Mouse (Mus musculus): ENCODE measurements around the gene Foxd3. TPM values are rescaled to one million over a fixed set of nuclear protein-coding genes. Genes with fewer than 3 reads are reported as not detected.

Foxd3 gene
- polyA plus RNA-seq, 1 experiment from 2014 or later: 1.3 TPM

DNA sequence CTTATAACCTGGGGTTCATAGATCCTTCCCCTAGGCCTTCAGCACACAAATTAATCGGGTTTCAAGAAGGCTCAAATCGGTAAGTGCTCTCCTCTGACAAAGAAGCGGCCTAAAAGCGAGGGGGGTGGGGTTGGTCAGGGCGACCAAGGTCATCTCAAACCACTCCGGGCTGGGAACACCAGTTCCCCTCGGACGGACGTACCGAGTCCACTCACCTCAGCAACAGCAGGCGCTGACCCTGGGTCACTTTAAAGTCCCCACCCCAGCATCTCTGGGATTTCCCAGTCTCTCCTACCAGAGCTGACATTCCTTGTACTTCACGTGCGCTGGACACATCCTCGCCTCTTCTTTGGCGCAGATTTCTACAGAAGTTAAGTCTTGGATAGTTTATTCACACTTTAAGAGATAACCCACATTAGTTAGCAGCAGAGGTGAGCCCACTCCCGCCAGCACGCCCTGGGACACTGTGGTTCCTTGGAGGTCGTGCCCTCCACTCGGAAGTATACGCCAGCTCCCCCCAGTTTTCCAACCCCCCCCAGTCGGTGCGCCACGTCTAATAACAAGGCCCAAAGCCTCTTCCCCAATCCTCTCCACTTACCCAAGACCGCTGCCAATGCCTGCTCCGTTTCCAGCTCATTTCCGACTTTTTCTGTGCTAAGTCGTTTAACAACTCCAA lies 1.3 kb upstream of the Foxd3 start:
- ATAC-seq (replicated peaks; ENCODE audit: low FRiP score, low TSS enrichment, low read depth): no peak
- DNase-seq (ENCODE audit: low spot score): peak; percentile 68
- H3K27me3 ChIP-seq (replicated peaks; ENCODE audit: control insufficient read depth, insufficient read depth, low read length): peaks cover 99% of the 10 kb centered on the region
- H3K36me3 ChIP-seq (ENCODE audit: control insufficient read depth, insufficient read depth, low read length): no peaks in the 10 kb centered on the region
- 0 out of 2 replicates have a peak overlapping the region, but pooled peaks have one; percentile 4 for H3K4me3 ChIP-seq (ENCODE audit: low read depth, low read length)
- no peaks in the 10 kb centered on the region for H3K9me3 ChIP-seq (ENCODE audit: control insufficient read depth, low read length)
- 2% methylated on average over 27 of the region's 27 CpGs for WGBS
- no peaks in the 10 kb centered on the region; the same call in 1 of the 2 replicates for H3K4me1 ChIP-seq (replicated peaks; ENCODE audit: control insufficient read depth, insufficient read depth, low read length)
- no peak overlapping the region for H3K27ac ChIP-seq (ENCODE audit: low read depth)
- H3K4me2 ChIP-seq (ENCODE audit: low read length): no peak overlapping the region
- H3K9ac ChIP-seq (ENCODE audit: low read length): no peak overlapping the region

- peak overlapping the region; percentile 42 for H3K4me2 ChIP-seq (ENCODE audit: low read length)
- 0 out of 2 replicates have a peak overlapping the region, but pooled peaks have one; percentile 10 for H3K9ac ChIP-seq (ENCODE audit: low read length)
- H3K4me3 ChIP-seq (ENCODE audit: low read depth, low read length): peak overlapping the region; percentile 28
- peaks cover 99% of the 10 kb centered on the region for H3K27me3 ChIP-seq (replicated peaks; ENCODE audit: control insufficient read depth, insufficient read depth, low read length)
- H3K9me3 ChIP-seq (ENCODE audit: control insufficient read depth, low read length): no peaks in the 10 kb centered on the region
- WGBS: under 1% methylated on average over 75 of the region's 92 CpGs
- ATAC-seq (replicated peaks; ENCODE audit: low FRiP score, low TSS enrichment, low read depth) (0 out of 2 replicates have a peak, but pooled peaks have one; percentile 15), DNase-seq (ENCODE audit: low spot score) (peak; percentile 84)
- no peak overlapping the region for H3K27ac ChIP-seq (ENCODE audit: low read depth)
- no peaks in the 10 kb centered on the region for H3K36me3 ChIP-seq (ENCODE audit: control insufficient read depth, insufficient read depth, low read length)
- H3K4me1 ChIP-seq (replicated peaks; ENCODE audit: control insufficient read depth, insufficient read depth, low read length): no peaks in the 10 kb centered on the region; the same call in 1 of the 2 replicates
Observed at GRCm38 (mm10) chr4:99656605-99657429, 718 bp downstream of the Foxd3 start.

GRCm38 (mm10) chr4:99657430-99657820 lies 1.3 kb downstream of the Foxd3 start:
- peak; percentile 67 for DNase-seq (ENCODE audit: low spot score)
- 0% methylated on average over 23 of the region's 62 CpGs for WGBS
- 0 out of 2 replicates have a peak, but pooled peaks have one; percentile 1 for ATAC-seq (replicated peaks; ENCODE audit: low FRiP score, low TSS enrichment, low read depth)
- peak overlapping the region; percentile 28 for H3K4me3 ChIP-seq (ENCODE audit: low read depth, low read length)
- H3K9ac ChIP-seq (ENCODE audit: low read length): no peak overlapping the region
- no peaks in the 10 kb centered on the region for H3K9me3 ChIP-seq (ENCODE audit: control insufficient read depth, low read length)
- H3K27ac ChIP-seq (ENCODE audit: low read depth): no peak overlapping the region
- peak overlapping the region; percentile 42 for H3K4me2 ChIP-seq (ENCODE audit: low read length)
- H3K27me3 ChIP-seq (replicated peaks; ENCODE audit: control insufficient read depth, insufficient read depth, low read length): peaks cover 99% of the 10 kb centered on the region
- no peaks in the 10 kb centered on the region; the same call in 1 of the 2 replicates for H3K4me1 ChIP-seq (replicated peaks; ENCODE audit: control insufficient read depth, insufficient read depth, low read length)
- no peaks in the 10 kb centered on the region for H3K36me3 ChIP-seq (ENCODE audit: control insufficient read depth, insufficient read depth, low read length)

DNA sequence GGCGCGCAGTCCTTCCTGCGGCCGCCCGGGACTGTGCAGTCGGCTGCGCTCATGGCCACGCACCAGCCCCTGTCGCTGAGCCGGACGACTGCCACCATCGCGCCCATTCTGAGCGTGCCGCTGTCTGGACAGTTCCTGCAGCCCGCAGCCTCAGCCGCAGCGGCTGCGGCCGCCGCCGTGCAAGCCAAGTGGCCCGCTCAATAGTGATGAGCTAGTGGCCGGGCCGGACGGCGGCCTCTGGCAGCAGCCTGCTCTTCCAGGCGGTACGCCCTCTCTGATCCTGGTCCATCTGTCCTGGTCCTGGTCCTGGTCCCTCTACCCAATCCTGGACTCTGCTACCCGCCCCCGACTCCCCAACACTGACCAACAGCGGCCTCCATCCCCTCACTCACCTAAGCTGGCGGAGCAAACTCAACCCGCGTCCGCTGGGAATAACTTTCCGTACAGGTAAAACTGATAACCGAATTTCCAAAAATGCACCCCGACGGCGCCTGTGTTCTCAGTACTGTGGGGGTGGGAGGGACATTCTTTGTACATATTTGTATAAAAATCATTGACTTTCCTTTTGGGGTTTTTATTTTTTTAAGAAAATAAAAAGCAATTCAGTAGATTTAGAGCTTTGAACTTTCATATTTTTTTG lies 1.9 kb downstream of the Foxd3 start:
- peak; percentile 76 for DNase-seq (ENCODE audit: low spot score)
- no peak for ATAC-seq (replicated peaks; ENCODE audit: low FRiP score, low TSS enrichment, low read depth)
- 2% methylated on average over 32 of the region's 41 CpGs for WGBS

DNA sequence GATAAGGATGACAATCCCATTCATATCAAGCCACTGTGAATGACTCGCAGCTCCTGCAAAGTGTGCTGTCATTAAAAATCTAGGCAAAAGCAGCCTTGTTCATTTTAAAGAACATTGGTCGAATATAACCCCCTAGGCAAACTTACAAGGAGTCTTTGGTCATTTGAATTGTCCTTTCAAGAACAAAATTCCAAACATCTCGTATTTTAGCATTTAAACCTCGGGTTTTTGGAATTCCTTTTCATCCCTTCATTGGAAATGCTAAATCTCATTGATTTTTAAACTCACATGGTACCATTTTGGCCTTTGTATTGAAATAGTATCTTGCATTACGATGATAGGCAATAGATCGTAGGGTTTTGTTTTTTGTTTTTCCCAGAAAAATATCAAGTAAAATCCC lies 2.8 kb downstream of the Foxd3 start:
- Histone ChIP-seq H3K9me3 (ENCODE audit: control insufficient read depth, low read length) (no peaks in the 10 kb centered on the region), H3K27ac (ENCODE audit: low read depth) (no peak overlapping the region), H3K27me3 (replicated peaks; ENCODE audit: control insufficient read depth, insufficient read depth, low read length) (peaks cover 99% of the 10 kb centered on the region), H3K4me1 (replicated peaks; ENCODE audit: control insufficient read depth, insufficient read depth, low read length) (no peaks in the 10 kb centered on the region), H3K36me3 (ENCODE audit: control insufficient read depth, insufficient read depth, low read length) (no peaks in the 10 kb centered on the region), H3K4me3 (ENCODE audit: low read depth, low read length) (no peak overlapping the region), H3K4me2 (ENCODE audit: low read length) (no peak overlapping the region), H3K9ac (ENCODE audit: low read length) (no peak overlapping the region)
- DNase-seq (ENCODE audit: low spot score) (no peak), ATAC-seq (replicated peaks; ENCODE audit: low FRiP score, low TSS enrichment, low read depth) (no peak)
- 16% methylated on average over 6 of the region's 6 CpGs for WGBS

More for the DNA sequence above, 1.9 kb downstream of the Foxd3 start:
- peaks cover 99% of the 10 kb centered on the region for H3K27me3 ChIP-seq (replicated peaks; ENCODE audit: control insufficient read depth, insufficient read depth, low read length)
- H3K36me3 ChIP-seq (ENCODE audit: control insufficient read depth, insufficient read depth, low read length): no peaks in the 10 kb centered on the region
- H3K9me3 ChIP-seq (ENCODE audit: control insufficient read depth, low read length): no peaks in the 10 kb centered on the region
- H3K4me1 ChIP-seq (replicated peaks; ENCODE audit: control insufficient read depth, insufficient read depth, low read length): no peaks in the 10 kb centered on the region; the same call in 1 of the 2 replicates
- H3K4me3 ChIP-seq (ENCODE audit: low read depth, low read length): peak overlapping the region; percentile 28
- H3K27ac ChIP-seq (ENCODE audit: low read depth): no peak overlapping the region
- H3K9ac ChIP-seq (ENCODE audit: low read length): no peak overlapping the region
- H3K4me2 ChIP-seq (ENCODE audit: low read length): peak overlapping the region; percentile 42

DNA sequence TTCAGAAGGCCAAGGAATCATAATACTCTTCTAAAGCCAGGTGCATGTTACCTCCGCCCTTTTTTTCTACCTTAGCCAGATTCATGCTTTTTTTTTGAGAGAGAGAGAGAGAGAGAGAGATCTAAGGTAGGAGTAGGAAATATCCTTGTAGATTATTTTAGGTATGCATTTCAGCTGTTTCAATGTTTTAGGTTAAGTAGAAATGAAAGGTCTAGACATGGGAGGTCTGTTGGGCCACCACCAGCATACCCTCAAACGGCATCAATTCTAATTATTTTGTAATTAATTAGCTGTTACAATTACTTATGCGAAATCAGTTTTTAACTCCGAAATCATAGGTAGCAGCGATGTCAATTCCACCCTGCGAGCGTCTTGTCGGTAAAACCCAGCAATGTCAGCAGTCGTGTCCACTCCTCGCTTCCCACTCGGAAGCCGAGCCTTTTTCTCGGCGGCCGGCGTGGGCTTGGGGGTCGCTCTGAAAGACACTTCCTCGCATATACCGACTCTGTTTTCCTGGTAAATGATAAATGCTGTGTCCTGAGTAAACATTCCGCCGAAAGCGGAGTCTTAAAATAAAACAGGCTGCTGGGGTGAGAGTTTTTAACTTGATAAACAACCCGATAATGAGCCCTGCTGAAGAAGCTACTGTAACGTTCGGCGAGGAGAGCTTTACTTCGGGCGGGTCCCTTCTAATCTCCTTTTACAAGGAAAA lies 3.4 kb downstream of the Foxd3 start:
- no peak overlapping the region for H3K9ac ChIP-seq (ENCODE audit: low read length)
- DNase-seq (ENCODE audit: low spot score): peak; percentile 78
- 2% methylated on average over 28 of the region's 28 CpGs for WGBS
- H3K4me2 ChIP-seq (ENCODE audit: low read length): 0 out of 2 replicates have a peak overlapping the region, but pooled peaks have one; percentile 13
- H3K4me3 ChIP-seq (ENCODE audit: low read depth, low read length): peak overlapping the region; percentile 7
- no peaks in the 10 kb centered on the region for H3K9me3 ChIP-seq (ENCODE audit: control insufficient read depth, low read length)
- ATAC-seq (replicated peaks; ENCODE audit: low FRiP score, low TSS enrichment, low read depth): no peak
- H3K27me3 ChIP-seq (replicated peaks; ENCODE audit: control insufficient read depth, insufficient read depth, low read length): peaks cover 99% of the 10 kb centered on the region
- H3K4me1 ChIP-seq (replicated peaks; ENCODE audit: control insufficient read depth, insufficient read depth, low read length): no peaks in the 10 kb centered on the region
- no peak overlapping the region for H3K27ac ChIP-seq (ENCODE audit: low read depth)
- no peaks in the 10 kb centered on the region for H3K36me3 ChIP-seq (ENCODE audit: control insufficient read depth, insufficient read depth, low read length)

- no peaks in the 10 kb centered on the region for H3K4me1 ChIP-seq (replicated peaks; ENCODE audit: control insufficient read depth, insufficient read depth, low read length)
- peak overlapping the region; percentile 7; the same call in 1 of the 2 replicates for H3K4me3 ChIP-seq (ENCODE audit: low read depth, low read length)
- H3K9ac ChIP-seq (ENCODE audit: low read length): no peak overlapping the region
- ATAC-seq (replicated peaks; ENCODE audit: low FRiP score, low TSS enrichment, low read depth) (no peak), DNase-seq (ENCODE audit: low spot score) (peak; percentile 84)
- H3K4me2 ChIP-seq (ENCODE audit: low read length): peak overlapping the region; percentile 13; the same call in 1 of the 2 replicates
- H3K9me3 ChIP-seq (ENCODE audit: control insufficient read depth, low read length): no peaks in the 10 kb centered on the region
- H3K27ac ChIP-seq (ENCODE audit: low read depth): no peak overlapping the region
- WGBS: under 1% methylated on average over 20 of the region's 20 CpGs
- H3K27me3 ChIP-seq (replicated peaks; ENCODE audit: control insufficient read depth, insufficient read depth, low read length): peaks cover 99% of the 10 kb centered on the region
- H3K36me3 ChIP-seq (ENCODE audit: control insufficient read depth, insufficient read depth, low read length): no peaks in the 10 kb centered on the region
Observed at GRCm38 (mm10) chr4:99660073-99660611, 4.0 kb downstream of the Foxd3 start.
